Mouse (Mus musculus) ovary, postnatal 14 days (tissue): ENCODE measurements around the gene Epdr1.

Source experiments
- DNase-seq: peaks from one replicate; pipeline ENCODE4 v3.0.0; 2022; ENCODE audit warnings: low spot score

Gene Epdr1

GRCm38 (mm10) chr13:19619216-19619927 is at the start of gene Epdr1:
Epdr1 (minus strand) TSS chr13:19619927.
- peak; percentile 42 for DNase-seq

- DNase-seq, result no peak
Measured at GRCm38 (mm10) chr13:19668355-19669140, 48.8 kb upstream of the Epdr1 start.

- DNase-seq, result no peak
Measured at GRCm38 (mm10) chr13:19652405-19652804, 32.7 kb upstream of the Epdr1 start.

GRCm38 (mm10) chr13:19649824-19650223 is 30.1 kb upstream of the Epdr1 start:
- DNase-seq, result no peak

- no peak for DNase-seq
Measured at GRCm38 (mm10) chr13:19644225-19644624, 24.5 kb upstream of the Epdr1 start.

GRCm38 (mm10) chr13:19643519-19643918 is 23.8 kb upstream of the Epdr1 start:
- no peak for DNase-seq

GRCm38 (mm10) chr13:19640203-19640851 is 20.6 kb upstream of the Epdr1 start:
- DNase-seq, result no peak

GRCm38 (mm10) chr13:19636131-19636530 is 16.4 kb upstream of the Epdr1 start:
- DNase-seq, result no peak

GRCm38 (mm10) chr13:19630768-19631709 is 11.3 kb upstream of the Epdr1 start:
- no peak for DNase-seq

- no peak for DNase-seq
Measured at GRCm38 (mm10) chr13:19626473-19626872, 6.7 kb upstream of the Epdr1 start.

- DNase-seq, result no peak
Measured at GRCm38 (mm10) chr13:19624632-19625320, 5.0 kb upstream of the Epdr1 start.

GRCm38 (mm10) chr13:19623228-19623905 is 3.6 kb upstream of the Epdr1 start:
- DNase-seq, result no peak

GRCm38 (mm10) chr13:19622573-19623227 is 3.0 kb upstream of the Epdr1 start, which contains the start of gene Sfrp4:
Sfrp4 (plus strand) TSS chr13:19623104.
- DNase-seq, result peak; percentile 43

- no peak for DNase-seq
Measured at GRCm38 (mm10) chr13:19618841-19619215, 899 bp downstream of the Epdr1 start.

GRCm38 (mm10) chr13:19618081-19618480 is 1.6 kb downstream of the Epdr1 start:
- DNase-seq, result no peak

- DNase-seq, result no peak
Measured at GRCm38 (mm10) chr13:19614311-19614710, 5.4 kb downstream of the Epdr1 start.

- DNase-seq, result no peak
Measured at GRCm38 (mm10) chr13:19613426-19613825, 6.3 kb downstream of the Epdr1 start.

- DNase-seq, result no peak
Measured at GRCm38 (mm10) chr13:19612963-19613362, 6.8 kb downstream of the Epdr1 start.

GRCm38 (mm10) chr13:19612348-19612747 is 7.4 kb downstream of the Epdr1 start:
- DNase-seq, result no peak

- DNase-seq, result no peak
Measured at GRCm38 (mm10) chr13:19608120-19608519, 11.6 kb downstream of the Epdr1 start.
